Mouse (Mus musculus): ENCODE data around the gene Dcakd. TPM values are rescaled to one million over a fixed set of nuclear protein-coding genes. Genes with fewer than 3 reads are reported as not detected.
A peak's percentile ranks its signal among the peaks of the same experiment; 100 is the strongest.
"Not testable (repeated sequence)": the region's sequence is repeated elsewhere in the genome, so short reads cannot be mapped to it uniquely, and the experiment has no call there.

The Dcakd gene
- polyA plus RNA-seq, 1 experiment from 2014 or later = 95.9 TPM

GRCm38 (mm10) chr11:102993420-102994029, 34.6 kb downstream of the Dcakd start:
- 54% methylated on average over 17 of the region's 17 CpGs for WGBS
- Histone ChIP-seq H3K4me1 (peaks cover 42% of the 10 kb centered on the region), H3K27ac (replicated peaks) (no peak overlapping the region), H3K9me3 (no peaks in the 10 kb centered on the region), H3K4me2 (no peak overlapping the region), H3K4me3 (no peak overlapping the region), H3K9ac (no peak overlapping the region), H3K36me3 (peaks cover 47% of the 10 kb centered on the region), H3K27me3 (replicated peaks) (peaks cover 40% of the 10 kb centered on the region)
- ATAC-seq (ENCODE audit: extremely low read depth, insufficient number of reproducible peaks, low FRiP score, low TSS enrichment) = no peak

DNA sequence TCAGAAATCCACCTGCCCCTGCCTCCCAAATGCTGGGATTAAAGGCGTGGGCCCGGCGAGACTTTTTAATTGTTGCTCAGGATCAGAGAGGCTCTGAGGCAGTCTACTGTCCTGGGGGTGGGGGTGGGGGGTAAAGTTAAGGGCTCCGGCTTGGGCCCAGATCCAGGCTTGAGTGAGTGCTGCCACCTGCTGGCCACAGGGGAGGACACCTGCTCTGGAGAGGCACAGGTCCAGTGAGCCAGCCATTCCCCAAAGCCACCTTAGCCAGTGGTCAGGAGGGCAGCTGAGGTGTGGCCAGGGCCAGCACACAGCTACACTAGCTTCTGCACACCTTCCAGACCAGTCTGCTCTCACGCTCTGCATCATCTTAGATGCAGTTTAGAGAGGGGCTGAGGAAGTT, 35.2 kb downstream of the Dcakd start:
- H3K36me3 ChIP-seq = peaks cover 42% of the 10 kb centered on the region
- WGBS = 7% methylated on average over 5 of the region's 5 CpGs
- no peaks in the 10 kb centered on the region for H3K9me3 ChIP-seq
- no peak overlapping the region for H3K4me3 ChIP-seq
- no peak overlapping the region for H3K9ac ChIP-seq
- H3K27me3 ChIP-seq (replicated peaks) = peaks cover 46% of the 10 kb centered on the region
- no peak overlapping the region for H3K4me2 ChIP-seq
- H3K4me1 ChIP-seq = peaks cover 36% of the 10 kb centered on the region
- ATAC-seq (ENCODE audit: extremely low read depth, insufficient number of reproducible peaks, low FRiP score, low TSS enrichment) = no peak
- H3K27ac ChIP-seq (replicated peaks) = no peak overlapping the region

- ATAC-seq (ENCODE audit: extremely low read depth, insufficient number of reproducible peaks, low FRiP score, low TSS enrichment) = no peak
- WGBS = 3% methylated on average over 16 of the region's 16 CpGs
- peak overlapping the region; percentile 39 for H3K4me3 ChIP-seq
These were observed 36.5 kb downstream of the Dcakd start for GRCm38 (mm10) chr11:102991681-102992080.

DNA sequence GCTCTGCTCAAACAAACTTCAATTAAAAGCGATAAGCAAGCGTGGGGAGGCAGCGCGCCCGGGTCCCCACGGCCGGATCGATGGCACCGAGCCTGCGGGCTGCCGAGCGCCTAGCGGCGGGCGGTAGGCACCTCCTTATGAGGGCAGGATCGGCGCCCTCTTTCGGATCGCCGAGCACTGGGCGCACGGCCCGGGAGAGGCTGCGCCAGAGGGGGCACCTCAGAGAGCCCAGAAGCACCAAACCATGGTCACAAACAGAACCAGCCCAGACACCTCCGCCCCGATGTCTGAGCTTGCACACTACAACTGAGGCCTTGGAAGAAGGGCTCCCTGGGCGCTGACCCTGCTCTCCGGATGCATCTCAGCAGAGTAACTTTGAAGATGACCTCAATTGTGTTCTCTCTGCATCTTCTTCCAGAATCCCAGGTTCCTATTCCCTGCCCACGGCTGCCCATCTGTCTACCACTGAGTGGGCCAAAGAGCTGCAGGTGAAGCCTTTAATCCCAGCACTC, 37.9 kb downstream of the Dcakd start:
- Histone ChIP-seq H3K4me1 (peaks cover 27% of the 10 kb centered on the region), H3K27me3 (replicated peaks) (peaks cover 57% of the 10 kb centered on the region), H3K27ac (replicated peaks) (no peak overlapping the region), H3K9me3 (no peaks in the 10 kb centered on the region), H3K36me3 (peaks cover 14% of the 10 kb centered on the region), H3K9ac (peak overlapping the region; percentile 78), H3K4me2 (peak overlapping the region; percentile 97), H3K4me3 (peak overlapping the region; percentile 55)
- 2% methylated on average over 29 of the region's 29 CpGs for WGBS
- no peak for ATAC-seq (ENCODE audit: extremely low read depth, insufficient number of reproducible peaks, low FRiP score, low TSS enrichment)

More at GRCm38 (mm10) chr11:102991681-102992080, 36.5 kb downstream of the Dcakd start:
- no peak overlapping the region for H3K27ac ChIP-seq (replicated peaks)
- peak overlapping the region; percentile 65 for H3K4me2 ChIP-seq
- peaks cover 27% of the 10 kb centered on the region for H3K4me1 ChIP-seq
- H3K9ac ChIP-seq = peak overlapping the region; percentile 71
- H3K27me3 ChIP-seq (replicated peaks) = peaks cover 54% of the 10 kb centered on the region
- no peaks in the 10 kb centered on the region for H3K9me3 ChIP-seq
- H3K36me3 ChIP-seq = peaks cover 29% of the 10 kb centered on the region

- H3K27ac ChIP-seq (replicated peaks) = no peak overlapping the region
- H3K9me3 ChIP-seq = no peaks in the 10 kb centered on the region
- H3K4me2 ChIP-seq = peak overlapping the region; percentile 97
- H3K4me3 ChIP-seq = peak overlapping the region; percentile 55
- ATAC-seq (ENCODE audit: extremely low read depth, insufficient number of reproducible peaks, low FRiP score, low TSS enrichment) = no peak
- H3K36me3 ChIP-seq = peaks cover 9% of the 10 kb centered on the region
- peak overlapping the region; percentile 78 for H3K9ac ChIP-seq
- WGBS = 11% methylated on average over 28 of the region's 28 CpGs
- peaks cover 57% of the 10 kb centered on the region for H3K27me3 ChIP-seq (replicated peaks)
- H3K4me1 ChIP-seq = peaks cover 27% of the 10 kb centered on the region
These were observed 38.4 kb downstream of the Dcakd start for GRCm38 (mm10) chr11:102989641-102990151.

GRCm38 (mm10) chr11:102985160-102985559, 43.0 kb downstream of the Dcakd start:
- WGBS = 47% methylated on average over 6 of the region's 6 CpGs
- Histone ChIP-seq H3K4me3 (no peak overlapping the region), H3K27me3 (replicated peaks) (peaks cover 44% of the 10 kb centered on the region), H3K4me2 (no peak overlapping the region), H3K36me3 (no peaks in the 10 kb centered on the region), H3K9ac (no peak overlapping the region), H3K27ac (replicated peaks) (no peak overlapping the region), H3K4me1 (peaks cover 8% of the 10 kb centered on the region; the same call in 1 of the 2 replicates), H3K9me3 (no peaks in the 10 kb centered on the region)
- ATAC-seq (ENCODE audit: extremely low read depth, insufficient number of reproducible peaks, low FRiP score, low TSS enrichment) = no peak

GRCm38 (mm10) chr11:102984615-102985014, 43.5 kb downstream of the Dcakd start:
- H3K9me3 ChIP-seq = no peaks in the 10 kb centered on the region
- 53% methylated on average over 4 of the region's 4 CpGs for WGBS
- H3K4me3 ChIP-seq = no peak overlapping the region
- H3K27me3 ChIP-seq (replicated peaks) = peaks cover 39% of the 10 kb centered on the region
- no peaks in the 10 kb centered on the region for H3K36me3 ChIP-seq
- H3K4me2 ChIP-seq = no peak overlapping the region
- no peak overlapping the region for H3K27ac ChIP-seq (replicated peaks)
- ATAC-seq (ENCODE audit: extremely low read depth, insufficient number of reproducible peaks, low FRiP score, low TSS enrichment) = no peak
- H3K4me1 ChIP-seq = peaks cover 3% of the 10 kb centered on the region; the same call in 1 of the 2 replicates
- H3K9ac ChIP-seq = no peak overlapping the region

GRCm38 (mm10) chr11:102984086-102984485, 44.0 kb downstream of the Dcakd start:
- peaks cover 34% of the 10 kb centered on the region for H3K27me3 ChIP-seq (replicated peaks)
- no peaks in the 10 kb centered on the region for H3K36me3 ChIP-seq
- 76% methylated on average over 9 of the region's 9 CpGs for WGBS
- H3K9ac ChIP-seq = no peak overlapping the region
- H3K4me1 ChIP-seq = no peaks in the 10 kb centered on the region
- no peak overlapping the region for H3K4me2 ChIP-seq
- no peak overlapping the region for H3K27ac ChIP-seq (replicated peaks)
- ATAC-seq (ENCODE audit: extremely low read depth, insufficient number of reproducible peaks, low FRiP score, low TSS enrichment) = no peak
- H3K4me3 ChIP-seq = no peak overlapping the region
- H3K9me3 ChIP-seq = no peaks in the 10 kb centered on the region

- H3K9me3 ChIP-seq = no peaks in the 10 kb centered on the region
These were observed 46.8 kb downstream of the Dcakd start for GRCm38 (mm10) chr11:102981151-102981890.

DNA sequence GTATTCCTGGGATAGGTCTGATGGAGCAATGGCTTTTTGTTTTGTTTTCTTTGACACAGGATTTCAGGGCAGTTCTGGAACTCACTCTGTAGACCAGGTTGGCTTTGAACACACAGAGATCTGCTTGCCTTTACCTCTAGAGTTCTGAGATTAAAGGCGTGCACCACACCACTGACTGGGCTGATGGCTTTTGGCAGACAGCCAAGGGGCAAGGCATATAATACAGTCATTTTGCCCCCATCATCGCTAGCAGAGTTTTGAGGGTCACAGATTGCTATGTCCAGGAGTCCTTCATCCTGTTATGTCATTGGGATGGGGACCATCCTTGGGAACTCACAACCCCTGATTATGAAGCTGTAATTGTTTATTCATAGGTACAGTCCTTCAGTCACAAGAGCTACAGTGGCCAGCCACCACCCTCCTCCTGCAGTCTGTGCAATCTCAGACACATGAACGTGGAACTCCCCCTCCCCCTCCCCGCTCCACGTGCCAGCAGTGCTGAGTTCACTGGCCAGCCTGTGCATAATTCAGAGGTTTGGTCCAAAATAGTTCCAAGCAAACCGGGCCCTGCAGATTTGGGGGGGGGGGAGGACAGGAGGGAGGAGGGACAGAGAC, 50.0 kb downstream of the Dcakd start:
- Histone ChIP-seq H3K27ac (replicated peaks) (peak overlapping the region; percentile 24; the same call in 1 of the 2 replicates), H3K9me3 (no peaks in the 10 kb centered on the region), H3K36me3 (no peaks in the 10 kb centered on the region), H3K27me3 (replicated peaks) (peaks cover 10% of the 10 kb centered on the region), H3K4me3 (no peak overlapping the region), H3K4me1 (peaks cover 14% of the 10 kb centered on the region), H3K9ac (no peak overlapping the region), H3K4me2 (no peak overlapping the region)
- no peak for ATAC-seq (ENCODE audit: extremely low read depth, insufficient number of reproducible peaks, low FRiP score, low TSS enrichment)
- WGBS = 32% methylated on average over 6 of the region's 6 CpGs

More at GRCm38 (mm10) chr11:102981151-102981890, 46.8 kb downstream of the Dcakd start:
- H3K9ac ChIP-seq = no peak overlapping the region
- no peak overlapping the region for H3K4me3 ChIP-seq
- no peak overlapping the region for H3K4me2 ChIP-seq
- ATAC-seq (ENCODE audit: extremely low read depth, insufficient number of reproducible peaks, low FRiP score, low TSS enrichment) = no peak
- H3K4me1 ChIP-seq = peaks cover 14% of the 10 kb centered on the region
- peaks cover 15% of the 10 kb centered on the region for H3K27me3 ChIP-seq (replicated peaks)
- WGBS = 38% methylated on average over 10 of the region's 10 CpGs
- H3K27ac ChIP-seq (replicated peaks) = no peak overlapping the region
- H3K36me3 ChIP-seq = no peaks in the 10 kb centered on the region

- 76% methylated on average over 9 of the region's 9 CpGs for WGBS
- not testable (repeated sequence) for H3K27ac ChIP-seq (replicated peaks); H3K4me3 ChIP-seq; H3K9ac ChIP-seq; H3K9me3 ChIP-seq; H3K4me2 ChIP-seq; H3K36me3 ChIP-seq; ATAC-seq (ENCODE audit: extremely low read depth, insufficient number of reproducible peaks, low FRiP score, low TSS enrichment)
- Histone ChIP-seq H3K27me3 (replicated peaks) (peaks cover 26% of the 10 kb centered on the region), H3K4me1 (peaks cover 14% of the 10 kb centered on the region)
These were observed 52.2 kb downstream of the Dcakd start for GRCm38 (mm10) chr11:102975966-102976365.

Measured in heart, embryonic 13.5 days (tissue).